Comparison of ENCODE assay signal across 12 mouse cellular contexts in the genomic region with DNA sequence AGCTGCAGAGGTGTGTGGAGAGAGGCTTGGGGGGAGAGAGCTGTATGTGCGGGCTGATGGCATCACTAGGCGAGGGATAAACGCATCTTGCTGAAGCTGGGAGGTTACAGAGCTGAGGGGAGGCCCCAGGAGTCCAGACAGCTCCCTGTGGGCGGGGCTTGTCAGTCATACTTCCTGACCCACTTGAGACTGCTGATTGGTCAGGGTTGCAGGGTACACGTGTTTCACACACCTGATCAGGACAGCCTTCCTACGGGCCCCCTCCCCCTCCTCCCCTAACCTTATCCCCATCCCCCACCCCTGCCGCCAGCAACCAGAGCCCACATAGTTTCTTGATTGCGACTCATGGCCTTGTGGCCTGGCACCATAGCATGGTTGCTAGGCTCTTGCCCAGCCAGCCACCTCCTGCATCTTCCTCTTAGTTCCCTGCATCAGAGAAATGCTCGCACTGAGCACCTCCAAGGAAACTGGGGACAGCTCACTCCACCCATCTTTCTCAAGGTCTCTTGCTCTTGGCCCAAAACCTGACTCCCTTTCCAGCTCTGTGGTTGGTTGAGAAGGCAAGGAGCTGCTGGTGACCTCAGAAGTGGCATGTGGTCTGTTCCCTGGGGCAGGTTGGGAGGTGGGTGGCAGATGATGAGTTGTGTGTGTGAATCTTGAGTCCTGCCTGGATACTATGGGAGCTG. TPM values are rescaled to one million over a fixed set of nuclear protein-coding genes. Genes with fewer than 3 reads are reported as not detected.
DNase-seq lines count a peak whose midpoint lies in the region; ATAC-seq and TF ChIP-seq lines count a peak whose summit lies in the region.
"Had no signal": no experiment of that assay in that cellular context is flagged by ENCODE, and none has a peak within 500 bp of the region (broad histone marks: within the 10 kb centered on the region; RNA-seq: fewer than 3 reads in every experiment).

No protein-coding gene starts in this region.

- H3K4me2 ChIP-seq in lung, embryonic 15.5 days, result no peak overlapping the region
- H3K4me2 ChIP-seq in embryonic facial prominence, embryonic 14.5 days (ENCODE audit: low read depth, low read length), result no peak overlapping the region
- H3K4me2 ChIP-seq: heart, embryonic 13.5 days had no signal

- no peak overlapping the region for H3K9ac ChIP-seq in lung, embryonic 15.5 days
- no peak overlapping the region for H3K9ac ChIP-seq in embryonic facial prominence, embryonic 14.5 days (ENCODE audit: low read depth, low read length)
- H3K9ac ChIP-seq: heart, embryonic 13.5 days had no signal

- no peak overlapping the region for H3K4me3 ChIP-seq in lung, embryonic 15.5 days
- no peak overlapping the region for H3K4me3 ChIP-seq in lung, adult 2 months (replicated peaks; ENCODE audit: extremely low read depth, low read depth, low read length)
- no peak overlapping the region for H3K4me3 ChIP-seq in embryonic facial prominence, embryonic 14.5 days (ENCODE audit: low read depth, low read length)
- H3K4me3 ChIP-seq in forebrain, embryonic 10.5 days, result no peak overlapping the region
- H3K4me3 ChIP-seq: heart, embryonic 13.5 days had no signal

- TF ChIP-seq CTCF in lung, adult 2 months (IDR thresholded peaks at IDR 0.05; ENCODE audit: insufficient read depth, low read length), result no peak

- no peaks in the 10 kb centered on the region for H3K36me3 ChIP-seq in lung, embryonic 15.5 days
- H3K36me3 ChIP-seq in embryonic facial prominence, embryonic 14.5 days (ENCODE audit: control insufficient read depth, insufficient read depth, low read length), result no peaks in the 10 kb centered on the region
- H3K36me3 ChIP-seq in forebrain, embryonic 10.5 days (replicated peaks), result no peaks in the 10 kb centered on the region
- H3K36me3 ChIP-seq: heart, embryonic 13.5 days had no signal

- peaks cover 5% of the 10 kb centered on the region; the same call in 1 of the 2 replicates for H3K4me1 ChIP-seq in lung, embryonic 15.5 days
- H3K4me1 ChIP-seq in lung, adult 2 months (ENCODE audit: control insufficient read depth, insufficient read depth, low read length), result no peaks in the 10 kb centered on the region
- H3K4me1 ChIP-seq in embryonic facial prominence, embryonic 14.5 days (ENCODE audit: control insufficient read depth, insufficient read depth, low read length), result peaks cover 20% of the 10 kb centered on the region
- peaks cover 26% of the 10 kb centered on the region for H3K4me1 ChIP-seq in forebrain, embryonic 10.5 days

- no peak for DNase-seq in lung, adult 2 months
- DNase-seq in embryonic facial prominence, embryonic 14.5 days (ENCODE audit: low spot score), result no peak
- peak; percentile 43 for DNase-seq in retina, embryonic 14.5 days (ENCODE audit: low spot score)
- DNase-seq in forebrain, embryonic 10.5 days (ENCODE audit: extremely low spot score, low spot score), result no peak
- DNase-seq in frontal cortex, adult 2 months (ENCODE audit: extremely low spot score in 1 of 2, low spot score in 1 of 2), result no peak
- DNase-seq in adrenal gland, postnatal 25 days, result no peak
- DNase-seq: embryo, embryonic 11 days; kidney, adult 2 months had no signal

- ATAC-seq in lung, embryonic 15.5 days (ENCODE audit: borderline replicate concordance, extremely low read depth, low FRiP score, low TSS enrichment), result peak; percentile 33; the same call in 1 of the 2 replicates
- peak; percentile 67 for ATAC-seq in CD4-positive, CD25-positive, alpha-beta regulatory T cell, adult 4 months
- ATAC-seq in embryonic facial prominence, embryonic 14.5 days (ENCODE audit: low read depth), result 0 out of 2 replicates have a peak, but pooled peaks have one; percentile 42

- no peak overlapping the region for H3K27ac ChIP-seq in lung, embryonic 15.5 days
- H3K27ac ChIP-seq in embryonic facial prominence, embryonic 14.5 days (replicated peaks; ENCODE audit: low read depth, low read length), result no peak overlapping the region
- no peak overlapping the region for H3K27ac ChIP-seq in forebrain, embryonic 10.5 days
- H3K27ac ChIP-seq: heart, embryonic 13.5 days; macrophage had no signal

- 10% methylated on average over 9 of the region's 9 CpGs for WGBS in lung, embryonic 15.5 days
- WGBS in lung, adult 2 months, result 14% methylated on average over 9 of the region's 9 CpGs
- WGBS in embryonic facial prominence, embryonic 14.5 days, result 12% methylated on average over 8 of the region's 9 CpGs
- WGBS in forebrain, embryonic 10.5 days, result 3% methylated on average over 9 of the region's 9 CpGs

- peaks cover 70% of the 10 kb centered on the region for H3K27me3 ChIP-seq in lung, embryonic 15.5 days
- H3K27me3 ChIP-seq in embryonic facial prominence, embryonic 14.5 days (replicated peaks; ENCODE audit: control insufficient read depth, insufficient read depth, low read length), result peaks cover 63% of the 10 kb centered on the region
- H3K27me3 ChIP-seq in forebrain, embryonic 10.5 days (ENCODE audit: poor library complexity, severe bottlenecking), result peaks cover 89% of the 10 kb centered on the region

- no peak for TF ChIP-seq POLR2A in lung, adult 2 months (IDR thresholded peaks at IDR 0.05; ENCODE audit: borderline replicate concordance, extremely low read depth, low read depth, low read length)

- H3K9me3 ChIP-seq in lung, embryonic 15.5 days, result no peaks in the 10 kb centered on the region
- no peaks in the 10 kb centered on the region for H3K9me3 ChIP-seq in embryonic facial prominence, embryonic 14.5 days (ENCODE audit: control insufficient read depth, low read length)
- H3K9me3 ChIP-seq in forebrain, embryonic 10.5 days, result no peaks in the 10 kb centered on the region
- H3K9me3 ChIP-seq: heart, embryonic 13.5 days had no signal

RNA-seq across cellular contexts. Expression of a gene that starts 38.4 kb away (rescaled TPM):
- polyA plus RNA-seq in lung, embryonic 15.5 days (2015; fragmentation: Nextera tagmentation; extraction: Ambion mirVana), result 0.04 and 0.20 TPM in 2 replicates
- polyA plus RNA-seq in lung, adult 2 months (2012; rRNA removed), result 2.8 and 3.5 TPM in 2 replicates
- polyA plus RNA-seq in CD4-positive, CD25-positive, alpha-beta regulatory T cell, adult 4 months (2017; shearing (Covaris generic)), result 10 to 100 TPM in 1 of 2 experiments, 1 to 10 TPM in 1; 9.8 to 11.2 TPM
- 2.3 and 2.4 TPM in 2 replicates for polyA plus RNA-seq in embryonic facial prominence, embryonic 14.5 days (2014; fragmentation: Nextera tagmentation; extraction: Ambion mirVana)
- polyA plus RNA-seq in forebrain, embryonic 10.5 days (2016; fragmentation: Nextera tagmentation; extraction: Ambion mirVana), result 0.04 TPM in 1 of 2 replicates, not detected in the other
- 0.69 TPM in 1 of 2 replicates, not detected in the other for polyA plus RNA-seq in frontal cortex, adult 2 months (2012; rRNA removed)
- total RNA-seq in adrenal gland, postnatal 25 days (2021), result 1.0 and 1.7 TPM in 2 replicates
